Mouse (Mus musculus) heart, embryonic 16.5 days (tissue): ENCODE data around the gene Gm12248. TPM values are rescaled to one million over a fixed set of nuclear protein-coding genes. Genes with fewer than 3 reads are reported as not detected.

Experiments
- ATAC-seq: fragments of 200-750 bp; cut with Nextera tagmentation; replicated peaks from 2 replicates; pipeline ENCODE4 v1.8.0; 2017; ENCODE audit warnings: moderate number of reproducible peaks; ENCODE audit not compliant: insufficient read depth, low FRiP score; ENCODE audit errors: extremely low read depth
- H3K27ac ChIP-seq: fragments of 300-500 bp; sonication (generic); 2 replicates; pipeline ENCODE4 v1.5.1; 2014; ENCODE audit warnings: mild to moderate bottlenecking, low read length, control low read depth, moderate library complexity
- H3K27me3 ChIP-seq: fragments of 300-500 bp; sonication (generic); 2 replicates; pipeline ENCODE4 v1.6.1; 2014; ENCODE audit warnings: low read length, mixed read lengths; ENCODE audit not compliant: control insufficient read depth, insufficient read depth
- H3K36me3 ChIP-seq: fragments of 300-500 bp; sonication (generic); 2 replicates; pipeline ENCODE4 v1.6.1; 2014; ENCODE audit not compliant: control insufficient read depth, insufficient read depth
- H3K4me1 ChIP-seq: fragments of 300-500 bp; sonication (generic); 2 replicates; pipeline ENCODE4 v1.6.1; 2014; ENCODE audit warnings: low read length, mixed read lengths; ENCODE audit not compliant: control insufficient read depth, insufficient read depth
- H3K4me2 ChIP-seq: fragments of 300-500 bp; sonication (generic); 2 replicates; pipeline ENCODE4 v1.6.1; 2014; ENCODE audit warnings: low read depth, mild to moderate bottlenecking, control low read depth, low read length
- H3K4me3 ChIP-seq: fragments of 300-500 bp; sonication (generic); 2 replicates; pipeline ENCODE4 v1.5.1; 2014; ENCODE audit warnings: mild to moderate bottlenecking, control low read depth, low read length
- H3K9ac ChIP-seq: fragments of 300-500 bp; sonication (generic); 2 replicates; pipeline ENCODE4 v1.6.1; 2014; ENCODE audit warnings: low read length, control low read depth
- H3K9me3 ChIP-seq: fragments of 300-500 bp; sonication (generic); replicated peaks from 2 replicates; pipeline ENCODE4 v1.6.1; 2016; ENCODE audit warnings: low read length; ENCODE audit not compliant: control insufficient read depth
- WGBS: fragments of 180-500 bp; shearing (Covaris S2); extraction: QIAGEN DNeasy Blood & Tissue Kit; methylation state at CpG from one replicate; pipeline ENCODE4 v1.1.7; 2014; 5-methylcytosine and 5-hydroxymethylcytosine counted together
- polyA plus RNA-seq: library from polyadenylated mRNA; unstranded; fragments of >200 nt; fragmentation: Nextera tagmentation; extraction: Ambion mirVana; gene quantifications from 2 replicates; pipeline ENCODE4 v1.2.1, GENCODE M21; 2015

Gm12248 gene
- polyA plus RNA-seq, 1 experiment from 2014 or later, result not detected

- Histone ChIP-seq H3K4me1 (peaks cover 27% of the 10 kb centered on the region), H3K27me3 (no peaks in the 10 kb centered on the region), H3K9ac (peak overlapping the region; percentile 26; the same call in 1 of the 2 replicates), H3K4me2 (no peak overlapping the region), H3K27ac (peak overlapping the region; percentile 87), H3K9me3 (no peaks in the 10 kb centered on the region), H3K36me3 (peaks cover 42% of the 10 kb centered on the region), H3K4me3 (no peak overlapping the region)
- ATAC-seq, result peak; percentile 76
- 38% methylated on average over 7 of the region's 7 CpGs for WGBS
Observed at GRCm38 (mm10) chr11:58126397-58127160, 33.6 kb upstream of the Gm12248 start.

- Histone ChIP-seq H3K4me3 (no peak overlapping the region), H3K4me1 (peaks cover 27% of the 10 kb centered on the region), H3K36me3 (peaks cover 33% of the 10 kb centered on the region), H3K27ac (peak overlapping the region; percentile 83), H3K9me3 (no peaks in the 10 kb centered on the region), H3K27me3 (no peaks in the 10 kb centered on the region), H3K4me2 (no peak overlapping the region), H3K9ac (peak overlapping the region; percentile 31; the same call in 1 of the 2 replicates)
- 29% methylated on average over 11 of the region's 11 CpGs for WGBS
- ATAC-seq, result peak; percentile 64; the same call in 1 of the 2 replicates
Observed at GRCm38 (mm10) chr11:58125021-58125420, 32.1 kb upstream of the Gm12248 start.

DNA sequence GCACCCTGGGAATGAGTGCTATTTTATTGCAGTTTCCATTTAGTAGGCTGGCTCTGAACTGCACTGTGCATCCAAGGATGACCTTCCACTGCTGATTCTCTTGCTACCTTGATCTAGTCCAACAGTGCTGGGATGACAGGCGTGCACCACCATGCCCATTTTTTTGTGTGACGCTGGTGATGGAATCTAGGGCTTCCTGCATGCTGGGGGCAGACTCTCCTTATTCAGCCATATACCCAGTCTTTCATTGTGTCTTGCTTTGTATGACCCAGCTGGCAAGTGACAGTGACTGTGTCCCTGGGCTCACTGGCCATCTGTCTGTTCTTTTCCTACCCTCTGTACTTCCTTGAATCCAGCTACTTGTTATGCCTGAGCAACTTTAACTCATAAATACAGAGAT is 30.8 kb upstream of the Gm12248 start:
- H3K9ac ChIP-seq, result no peak overlapping the region
- no peak overlapping the region for H3K4me3 ChIP-seq
- ATAC-seq, result no peak
- H3K4me2 ChIP-seq, result no peak overlapping the region
- 95% methylated on average over 2 of the region's 2 CpGs for WGBS
- no peaks in the 10 kb centered on the region for H3K9me3 ChIP-seq
- peaks cover 31% of the 10 kb centered on the region for H3K4me1 ChIP-seq
- no peaks in the 10 kb centered on the region for H3K27me3 ChIP-seq
- no peak overlapping the region; the same call in 1 of the 2 replicates for H3K27ac ChIP-seq
- H3K36me3 ChIP-seq, result peaks cover 31% of the 10 kb centered on the region

GRCm38 (mm10) chr11:58121351-58121750 is 28.4 kb upstream of the Gm12248 start:
- 87% methylated on average over 9 of the region's 9 CpGs for WGBS
- Histone ChIP-seq H3K4me2 (no peak overlapping the region), H3K9me3 (no peaks in the 10 kb centered on the region), H3K4me1 (peaks cover 35% of the 10 kb centered on the region), H3K27me3 (no peaks in the 10 kb centered on the region), H3K36me3 (peaks cover 41% of the 10 kb centered on the region), H3K4me3 (no peak overlapping the region), H3K27ac (no peak overlapping the region), H3K9ac (no peak overlapping the region)
- no peak for ATAC-seq

DNA sequence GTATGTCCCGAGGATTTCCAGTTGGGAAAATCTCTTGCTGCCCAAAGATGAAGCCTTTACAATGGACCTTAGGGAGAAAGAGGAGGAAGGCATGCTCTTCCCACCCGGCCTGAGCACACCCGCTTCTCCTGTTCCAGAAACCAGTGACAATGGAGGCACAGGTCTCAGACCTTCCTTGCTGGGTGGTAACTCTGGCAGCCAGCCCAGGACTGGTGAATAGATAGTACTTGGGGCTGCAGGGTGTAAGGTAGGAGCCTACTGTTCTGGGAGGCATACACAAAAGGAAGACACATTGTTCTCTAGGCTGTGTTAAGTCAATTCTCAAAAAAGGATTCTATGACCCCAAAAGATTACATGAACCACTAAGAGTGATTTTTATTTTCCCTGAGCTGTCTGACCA is 27.7 kb upstream of the Gm12248 start:
- H3K9ac ChIP-seq, result no peak overlapping the region
- 63% methylated on average over 3 of the region's 3 CpGs for WGBS
- no peak overlapping the region for H3K4me2 ChIP-seq
- H3K9me3 ChIP-seq, result no peaks in the 10 kb centered on the region
- peaks cover 35% of the 10 kb centered on the region for H3K4me1 ChIP-seq
- ATAC-seq, result no peak
- H3K4me3 ChIP-seq, result no peak overlapping the region
- no peaks in the 10 kb centered on the region for H3K27me3 ChIP-seq
- H3K27ac ChIP-seq, result no peak overlapping the region
- H3K36me3 ChIP-seq, result peaks cover 48% of the 10 kb centered on the region

GRCm38 (mm10) chr11:58117044-58117652 is 24.2 kb upstream of the Gm12248 start:
- ATAC-seq, result no peak
- Histone ChIP-seq H3K4me1 (peaks cover 16% of the 10 kb centered on the region), H3K9ac (no peak overlapping the region), H3K4me3 (no peak overlapping the region), H3K27ac (no peak overlapping the region; the same call in 1 of the 2 replicates), H3K27me3 (no peaks in the 10 kb centered on the region), H3K36me3 (peaks cover 62% of the 10 kb centered on the region), H3K9me3 (no peaks in the 10 kb centered on the region), H3K4me2 (no peak overlapping the region)
- 83% methylated on average over 10 of the region's 10 CpGs for WGBS

GRCm38 (mm10) chr11:58116560-58116959 is 23.6 kb upstream of the Gm12248 start:
- Histone ChIP-seq H3K4me1 (peaks cover 16% of the 10 kb centered on the region), H3K36me3 (peaks cover 58% of the 10 kb centered on the region), H3K27me3 (no peaks in the 10 kb centered on the region), H3K4me2 (no peak overlapping the region), H3K9ac (no peak overlapping the region), H3K4me3 (no peak overlapping the region), H3K27ac (peak overlapping the region; percentile 71), H3K9me3 (no peaks in the 10 kb centered on the region)
- ATAC-seq, result no peak
- 69% methylated on average over 1 of the region's 1 CpGs for WGBS

DNA sequence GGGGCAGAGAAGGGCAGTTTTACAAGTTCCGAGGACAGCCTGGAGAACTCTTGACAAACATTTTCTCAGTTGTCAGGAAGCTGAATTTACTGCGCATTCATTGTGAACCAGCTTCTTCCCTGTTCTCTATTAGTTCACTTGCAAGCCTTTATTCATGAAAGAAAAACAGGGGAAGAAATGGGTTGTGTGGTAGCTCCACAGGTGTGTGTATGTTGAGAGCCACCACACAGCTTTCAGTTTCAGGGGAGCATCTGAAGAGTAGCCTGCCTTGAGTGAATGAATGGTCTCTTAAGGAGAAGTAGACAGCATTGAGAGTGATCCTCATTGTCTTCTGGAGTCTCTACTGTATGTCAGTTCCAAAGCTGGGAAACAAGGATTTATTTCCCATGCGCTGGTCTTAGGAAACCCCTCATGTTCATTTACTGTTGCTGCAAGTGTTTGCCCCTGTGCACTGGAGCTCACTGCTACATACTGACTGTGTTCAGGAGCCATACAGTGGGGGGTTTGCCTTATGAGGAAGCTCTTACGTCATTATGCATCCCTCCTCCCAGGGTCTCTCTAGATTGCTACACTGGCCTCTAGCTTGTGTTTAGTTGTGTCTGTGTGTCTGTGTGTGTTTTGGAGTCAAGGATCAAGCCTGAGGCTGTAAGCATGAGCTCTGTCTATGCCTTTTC is 14.9 kb upstream of the Gm12248 start:
- Histone ChIP-seq H3K4me3 (no peak overlapping the region), H3K27me3 (no peaks in the 10 kb centered on the region), H3K9ac (no peak overlapping the region), H3K9me3 (no peaks in the 10 kb centered on the region), H3K36me3 (peaks cover 22% of the 10 kb centered on the region), H3K4me1 (peaks cover 16% of the 10 kb centered on the region), H3K27ac (no peak overlapping the region), H3K4me2 (no peak overlapping the region)
- ATAC-seq, result no peak
- WGBS, result 91% methylated on average over 4 of the region's 4 CpGs

GRCm38 (mm10) chr11:58107009-58107408 is 14.1 kb upstream of the Gm12248 start:
- WGBS, result 57% methylated on average over 3 of the region's 3 CpGs
- H3K4me1 ChIP-seq, result peaks cover 16% of the 10 kb centered on the region
- no peak overlapping the region for H3K9ac ChIP-seq
- no peak overlapping the region for H3K4me3 ChIP-seq
- no peaks in the 10 kb centered on the region for H3K9me3 ChIP-seq
- no peak overlapping the region for H3K4me2 ChIP-seq
- no peak for ATAC-seq
- peaks cover 20% of the 10 kb centered on the region for H3K36me3 ChIP-seq
- no peaks in the 10 kb centered on the region for H3K27me3 ChIP-seq
- no peak overlapping the region for H3K27ac ChIP-seq
